Mouse (Mus musculus) liver, adult 2 months (tissue): ENCODE results near the gene Fbxw15. TPM values are rescaled to one million over a fixed set of nuclear protein-coding genes. Genes with fewer than 3 reads are reported as not detected.
"Not testable (repeated sequence)": the region's sequence is repeated elsewhere in the genome, so short reads cannot be mapped to it uniquely, and the experiment has no call there.

Experiments used
- DNase-seq: peaks from one replicate; pipeline ENCODE4 v3.0.0-alpha.2; 2011; ENCODE audit warnings: low read depth, low spot score; ENCODE audit errors: extremely low read depth
- H3K27ac ChIP-seq: fragments of 200-500 bp; replicated peaks from 2 replicates; pipeline ENCODE4 v1.5.1; 2012; ENCODE audit warnings: low read depth, mild to moderate bottlenecking, control low read depth, inconsistent platforms, low read length; ENCODE audit not compliant: insufficient read depth
- H3K27me3 ChIP-seq: fragments of 200-500 bp; 2 replicates; pipeline ENCODE4 v1.6.1; 2012; ENCODE audit warnings: mild to moderate bottlenecking, moderate library complexity, low read length, inconsistent platforms; ENCODE audit not compliant: control insufficient read depth, insufficient read depth
- H3K36me3 ChIP-seq: fragments of 200-500 bp; 2 replicates; pipeline ENCODE4 v1.6.1; 2012; ENCODE audit warnings: low read length, inconsistent platforms; ENCODE audit not compliant: control insufficient read depth, insufficient read depth
- H3K4me1 ChIP-seq: fragments of 200-500 bp; 2 replicates; pipeline ENCODE4 v1.6.1; 2011; ENCODE audit warnings: low read length; ENCODE audit not compliant: control insufficient read depth, insufficient read depth
- H3K4me3 ChIP-seq: fragments of 200-500 bp; 2 replicates; pipeline ENCODE4 v1.5.1; 2011; ENCODE audit warnings: low read depth, mild to moderate bottlenecking, control low read depth, low read length, moderate library complexity; ENCODE audit not compliant: insufficient read depth
- H3K79me2 ChIP-seq: fragments of 200-500 bp; 2 replicates; pipeline ENCODE4 v1.6.1; 2012; ENCODE audit warnings: inconsistent platforms, mild to moderate bottlenecking, low read length, moderate library complexity; ENCODE audit not compliant: control insufficient read depth, insufficient read depth
- H3K9ac ChIP-seq: fragments of 200-500 bp; 2 replicates; pipeline ENCODE4 v1.6.1; 2012; ENCODE audit warnings: low read depth, mild to moderate bottlenecking, control low read depth, inconsistent platforms, low read length
- CTCF ChIP-seq: fragments of 200-500 bp; IDR thresholded peaks from 2 replicates; pipeline ENCODE4 v1.5.1; 2011; ENCODE audit warnings: low read depth, low read length, control low read depth
- POLR2A ChIP-seq: fragments of 200-500 bp; IDR thresholded peaks from 2 replicates; pipeline ENCODE4 v1.6.1; 2011; ENCODE audit warnings: low read length, control low read depth; ENCODE audit not compliant: insufficient read depth; ENCODE audit errors: extremely low read depth
- WGBS: fragments of 180-500 bp; shearing (Covaris S2); methylation state at CpG from one replicate; pipeline ENCODE4 v1.1.7; 2018; 5-methylcytosine and 5-hydroxymethylcytosine counted together
- polyA plus RNA-seq: library from polyadenylated mRNA; depleted of rRNA; stranded (reverse); fragments of >200 nt; gene quantifications from 2 replicates; pipeline ENCODE4 v1.2.3, GENCODE M21; 2012; rRNA removed
- total RNA-seq: library from RNA; depleted of rRNA; stranded (reverse); fragments of >200 nt; gene quantifications from 2 replicates; pipeline ENCODE4 v1.2.3, GENCODE M21; 2014; rRNA removed

The Fbxw15 gene
- total RNA-seq (not detected in 2 replicates), polyA plus RNA-seq (not detected in 2 replicates)

- H3K9ac ChIP-seq, H3K4me1 ChIP-seq: not testable (repeated sequence)
- 85% methylated on average over 4 of the region's 4 CpGs for WGBS
These were observed at the start of gene Fbxw15 for GRCm38 (mm10) chr9:109568162-109568561. Gene Fbxw15 (minus strand): TSS chr9:109568262.

DNA sequence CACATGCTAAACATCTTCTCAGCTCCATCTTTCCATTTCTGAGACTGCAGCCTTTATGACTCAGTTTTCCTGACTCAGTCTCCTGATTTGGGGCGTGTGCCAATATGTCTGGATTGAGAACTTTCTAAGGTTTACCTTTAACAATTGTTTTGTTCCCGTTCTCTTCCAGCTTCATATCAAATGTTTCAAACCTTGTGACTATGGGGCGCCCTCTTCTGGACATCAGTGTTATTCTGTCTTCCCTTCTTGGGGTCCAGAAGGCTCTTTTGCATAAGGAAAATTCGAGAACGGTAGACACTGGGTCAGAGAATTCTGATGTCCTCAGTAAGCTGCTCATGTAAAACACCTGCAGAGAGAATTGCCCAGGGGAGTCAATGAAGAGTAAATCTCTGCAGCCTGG lies 38.8 kb upstream of the Fbxw15 start:
- not testable (repeated sequence) for H3K27ac ChIP-seq, H3K79me2 ChIP-seq, H3K4me1 ChIP-seq, H3K4me3 ChIP-seq, H3K9ac ChIP-seq, H3K27me3 ChIP-seq, H3K36me3 ChIP-seq
- 26% methylated on average over 5 of the region's 5 CpGs for WGBS
- DNase-seq, result peak; percentile 18

More at GRCm38 (mm10) chr9:109568162-109568561, at the start of gene Fbxw15:
- H3K79me2 ChIP-seq, DNase-seq, H3K36me3 ChIP-seq, H3K27me3 ChIP-seq, H3K27ac ChIP-seq, H3K4me3 ChIP-seq: not testable (repeated sequence)

DNA sequence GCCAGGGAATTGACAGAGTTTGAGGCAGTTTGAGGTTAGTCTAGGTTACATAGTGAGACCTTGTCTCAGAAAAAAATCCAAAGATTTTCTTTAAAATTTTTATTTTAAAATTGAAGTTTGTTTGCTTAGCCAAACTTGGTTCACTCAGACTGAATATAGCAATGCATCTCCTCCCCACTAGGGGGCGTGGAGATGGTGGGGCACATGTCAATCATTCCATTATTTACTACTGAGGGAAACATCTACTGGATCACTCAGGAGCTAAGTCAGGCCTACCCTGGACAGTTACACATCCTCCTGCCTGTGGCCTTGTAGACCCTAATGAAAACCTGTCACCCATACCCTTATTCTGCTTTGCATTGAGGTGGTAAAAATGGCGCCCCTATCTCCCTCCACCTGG lies 34.1 kb upstream of the Fbxw15 start:
- not testable (repeated sequence) for H3K4me1 ChIP-seq, H3K79me2 ChIP-seq, H3K36me3 ChIP-seq, DNase-seq, H3K9ac ChIP-seq, H3K4me3 ChIP-seq, H3K27ac ChIP-seq, H3K27me3 ChIP-seq
- TF ChIP-seq CTCF, result peak; percentile 29; the same call in 1 of the 2 replicates
- 50% methylated on average over 2 of the region's 2 CpGs for WGBS

GRCm38 (mm10) chr9:109597226-109597625 lies 29.2 kb upstream of the Fbxw15 start:
- Histone ChIP-seq H3K9ac (no peak overlapping the region), H3K36me3 (no peaks in the 10 kb centered on the region), H3K27ac (no peak overlapping the region), H3K79me2 (no peaks in the 10 kb centered on the region), H3K4me3 (no peak overlapping the region), H3K4me1 (no peaks in the 10 kb centered on the region), H3K27me3 (no peaks in the 10 kb centered on the region)
- no peak for DNase-seq
- TF ChIP-seq CTCF, result no peak
- TF ChIP-seq POLR2A, result no peak

DNA sequence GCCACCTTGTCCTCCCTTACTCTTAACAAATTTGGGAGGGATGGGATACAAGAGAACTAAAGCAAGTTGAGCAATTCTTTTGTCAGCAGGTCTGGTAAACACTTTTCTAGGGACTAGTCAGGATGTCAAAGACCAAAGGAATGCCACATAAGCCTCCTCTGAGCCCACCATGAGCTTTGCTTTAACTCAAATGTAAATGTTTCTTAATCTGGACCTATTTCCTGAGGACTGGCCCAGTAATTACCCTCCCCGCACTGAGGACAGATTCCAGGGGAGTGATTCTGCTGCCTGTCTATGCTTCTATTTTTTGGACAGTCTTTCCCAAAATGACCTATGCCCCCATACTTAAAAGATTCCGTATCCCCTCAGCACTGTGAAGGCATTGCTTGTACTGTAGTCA lies 26.8 kb upstream of the Fbxw15 start:
- no peaks in the 10 kb centered on the region for H3K36me3 ChIP-seq
- H3K4me1 ChIP-seq, result no peaks in the 10 kb centered on the region
- H3K79me2 ChIP-seq, result no peaks in the 10 kb centered on the region
- H3K9ac ChIP-seq, result no peak overlapping the region
- no peak for DNase-seq
- H3K4me3 ChIP-seq, result no peak overlapping the region
- H3K27me3 ChIP-seq, result no peaks in the 10 kb centered on the region
- TF ChIP-seq POLR2A (no peak), CTCF (no peak)
- no peak overlapping the region for H3K27ac ChIP-seq
- 77% methylated on average over 2 of the region's 2 CpGs for WGBS

DNA sequence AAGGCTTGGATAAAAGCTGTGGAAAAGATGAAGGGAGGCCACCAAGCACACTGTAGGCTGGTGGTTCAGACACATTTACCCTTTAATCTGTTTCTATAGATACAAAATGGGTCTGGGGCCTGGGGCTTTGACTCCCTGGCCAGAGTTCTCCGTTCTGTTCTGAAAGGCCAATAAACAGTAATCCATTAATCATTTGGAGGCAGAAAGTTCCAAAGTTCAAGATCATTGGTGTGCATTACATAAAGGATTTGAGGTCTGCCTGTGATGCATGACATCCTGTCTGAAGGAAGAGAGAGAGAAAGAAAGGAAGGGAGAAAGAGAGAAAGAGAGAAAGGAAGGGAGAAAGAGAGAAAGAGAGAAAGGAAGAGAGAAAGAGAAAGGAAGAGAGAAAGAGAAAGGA lies 2.5 kb downstream of the Fbxw15 start:
- peak; percentile 58 for DNase-seq
- no peaks in the 10 kb centered on the region for H3K27me3 ChIP-seq
- peaks cover 6% of the 10 kb centered on the region for H3K4me1 ChIP-seq
- no peaks in the 10 kb centered on the region for H3K79me2 ChIP-seq
- TF ChIP-seq POLR2A (no peak), CTCF (no peak)
- H3K27ac ChIP-seq, result no peak overlapping the region
- H3K36me3 ChIP-seq, result no peaks in the 10 kb centered on the region
- H3K9ac ChIP-seq, result no peak overlapping the region
- no peak overlapping the region for H3K4me3 ChIP-seq
- 7% methylated on average over 1 of the region's 1 CpGs for WGBS

DNA sequence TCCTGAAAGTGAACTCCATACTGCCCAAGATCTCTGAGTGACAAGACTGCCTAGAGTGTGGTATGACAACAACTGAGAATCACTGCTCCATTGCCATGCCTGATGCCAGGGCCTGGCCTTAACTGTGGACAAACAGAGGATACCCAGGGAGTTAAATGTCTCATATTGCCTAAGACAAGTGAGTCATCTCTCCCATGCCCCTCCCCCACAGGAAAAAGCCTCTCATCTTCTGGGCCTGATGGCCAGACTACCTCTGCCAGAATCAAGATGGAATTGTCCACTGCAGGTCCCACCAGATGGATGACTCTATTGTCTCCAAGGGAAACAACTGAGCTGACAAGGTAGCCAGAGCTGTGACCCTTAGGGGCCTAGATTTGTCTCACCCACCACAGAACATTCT lies 6.0 kb downstream of the Fbxw15 start:
- not testable (repeated sequence) for H3K27ac ChIP-seq, DNase-seq, H3K27me3 ChIP-seq, H3K4me1 ChIP-seq, H3K79me2 ChIP-seq, H3K36me3 ChIP-seq, H3K4me3 ChIP-seq, H3K9ac ChIP-seq
